Mouse (Mus musculus) left cerebral cortex, adult 2 months (tissue): ENCODE results near the gene Ubl4a. TPM values are rescaled to one million over a fixed set of nuclear protein-coding genes. Genes with fewer than 3 reads are reported as not detected.
"Not testable (repeated sequence)": the region's sequence is repeated elsewhere in the genome, so short reads cannot be mapped to it uniquely, and the experiment has no call there.

Source experiments
- DNase-seq, 2 experiments: peaks; one replicate each; pipeline ENCODE4 v3.0.0; 2021 to 2022; ENCODE audit warnings: low spot score in 2 of 2, mixed read lengths in 1 of 2; ENCODE audit errors: extremely low spot score in 1 of 2
- H3K27ac ChIP-seq: fragments of 200-600 bp; 2 replicates; pipeline ENCODE4 v1.8.1; 2022
- H3K4me3 ChIP-seq: fragments of 200-600 bp; 2 replicates; pipeline ENCODE4 v1.8.1; 2022
- CTCF ChIP-seq: fragments of 200-600 bp; IDR thresholded peaks from 2 replicates; pipeline ENCODE4 v1.8.1; 2022; ENCODE audit warnings: antibody characterized with exemption, mild to moderate bottlenecking, moderate library complexity
- intact Hi-C: fragments of 180-260 bp; cut with DNase I; formaldehyde crosslinking; loops from one replicate; pipeline ENCODE4 v1.15.1; 2025
- long read RNA-seq, 2 experiments: library from polyadenylated mRNA; stranded (forward); transcript quantifications; one replicate each; pipeline ENCODE4 v2.0.0; 2021; ENCODE audit warnings: borderline mapping rate in 2 of 2
- total RNA-seq, 2 experiments: library from RNA; stranded (reverse); gene quantifications; 2 replicates each; pipeline ENCODE4 v1.2.3; 2021

Ubl4a gene
- 10 to 100 TPM; 65.7 to 71.5 TPM for total RNA-seq
- long read RNA-seq, experiment 1, transcript Ubl4a-203 (3 exons, 2,220 nt), result minor isoform, 18 of 159 reads
- long read RNA-seq, experiment 1, transcript Ubl4a-206 (4 exons, 2,442 nt), result major isoform, 128 of 159 reads
- long read RNA-seq, experiment 1, partial matches to known transcripts, result 4 of 159 reads
- long read RNA-seq, experiment 1, other reads (novel, unspliced or antisense), result 9 of 159 reads
- long read RNA-seq, experiment 2, transcript Ubl4a-203 (3 exons, 2,220 nt), result minor isoform, 11 of 123 reads
- long read RNA-seq, experiment 2, transcript Ubl4a-206 (4 exons, 2,442 nt), result major isoform, 103 of 123 reads
- long read RNA-seq, experiment 2, partial matches to known transcripts, result 4 of 123 reads
- long read RNA-seq, experiment 2, other reads (novel, unspliced or antisense), result 5 of 123 reads

DNA sequence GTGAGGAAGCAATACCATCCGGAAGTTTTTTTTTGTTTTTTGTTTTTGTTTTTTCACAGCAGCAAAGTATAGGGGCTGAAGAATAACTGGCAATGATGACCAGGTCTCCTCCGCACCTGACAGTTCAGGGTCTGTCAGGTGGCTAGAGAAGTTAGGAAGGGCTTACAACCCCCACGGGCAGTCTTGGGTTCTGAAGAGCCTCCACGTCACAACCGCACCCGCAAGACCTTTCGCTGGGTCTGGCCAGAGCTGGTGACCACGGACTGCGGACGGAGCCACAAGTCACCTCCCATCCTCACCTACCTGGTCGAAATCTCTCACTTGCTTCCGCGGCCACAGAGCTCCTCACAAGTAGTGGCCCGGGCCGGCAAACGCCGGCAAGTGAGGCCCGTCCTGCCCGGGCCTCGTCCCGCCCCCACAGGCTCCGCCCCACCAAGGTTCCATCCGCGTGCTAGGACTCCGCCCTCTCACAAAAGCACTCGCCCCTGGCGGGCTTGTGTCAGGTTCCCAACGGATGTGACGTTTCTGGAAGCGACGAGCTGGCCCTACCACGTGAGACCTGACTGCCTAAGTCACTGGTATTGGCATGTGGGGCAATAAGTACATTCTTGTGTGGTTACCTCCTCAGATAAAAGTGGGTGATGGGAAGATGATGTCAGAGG lies at the start of gene Ubl4a, which contains the start of gene Slc10a3:
Ubl4a (minus strand) TSS at position 331 of the 662 bp plus-strand sequence.
Slc10a3 (minus strand) TSS at position 462 of the 662 bp plus-strand sequence.
- intact Hi-C loops, result loop anchor here (2.0 kb wide), 1 partner anchor 54 kb away; no protein-coding TSS in a partner anchor
- peak within 1 kb of the TSS; percentile 55 for H3K27ac ChIP-seq
- H3K4me3 ChIP-seq, result peak within 1 kb of the TSS; percentile 58
- peak; percentile 76 to 80 for DNase-seq
- no peak; the same call in 1 of the 2 replicates for TF ChIP-seq CTCF

DNA sequence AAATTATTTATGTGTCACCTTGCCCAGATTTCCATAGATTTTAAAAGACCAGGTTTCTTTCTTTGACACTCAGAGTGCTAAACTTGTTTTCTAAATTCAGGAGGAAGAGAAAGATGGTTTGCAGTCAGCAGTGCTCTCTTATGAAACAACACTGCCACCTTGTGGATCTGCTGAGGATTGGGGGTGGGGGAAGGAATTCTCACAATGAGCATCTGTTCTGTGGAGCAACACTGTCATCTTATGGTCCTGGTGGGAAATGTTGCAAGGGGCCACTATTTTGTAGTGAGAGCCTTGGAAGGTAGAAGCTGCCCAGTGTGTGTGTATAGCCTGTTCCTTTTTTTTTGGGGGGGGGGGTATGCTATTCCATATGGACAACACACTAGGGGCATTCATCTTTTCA lies 40.4 kb upstream of the Ubl4a start:
- intact Hi-C loops, result loop anchor here (1.0 to 10.0 kb wide), 5 partner anchors 165 to 1399 kb away; partner anchors contain the start of gene Hcfc1
- peak; percentile 61 to 69 for DNase-seq
- TF ChIP-seq CTCF, result peak; percentile 84
- Histone ChIP-seq H3K4me3 (no peak overlapping the region), H3K27ac (no peak overlapping the region)

DNA sequence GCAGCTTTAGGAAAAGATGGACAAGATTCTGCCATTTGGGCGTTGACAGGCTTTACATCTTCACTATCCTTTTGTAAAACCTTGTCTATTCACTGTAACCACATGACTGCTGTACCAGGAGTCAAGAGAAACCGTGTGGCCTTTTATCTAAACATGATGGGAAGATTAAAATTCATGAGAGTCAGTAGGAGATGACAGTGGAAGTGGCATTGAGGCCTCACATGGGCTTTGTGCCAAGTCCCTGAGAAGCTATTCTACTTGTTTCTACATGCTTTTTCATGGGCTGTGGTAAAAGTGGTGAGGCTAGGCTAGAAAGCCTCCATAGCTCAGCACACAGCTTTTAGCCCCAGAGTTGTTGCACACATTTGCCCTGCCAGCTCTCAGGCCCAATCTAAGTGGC lies 35.3 kb upstream of the Ubl4a start:
- no peak for DNase-seq
- Histone ChIP-seq H3K27ac (no peak overlapping the region), H3K4me3 (no peak overlapping the region)
- no peak for TF ChIP-seq CTCF
- intact Hi-C loops, result no loop called here

DNA sequence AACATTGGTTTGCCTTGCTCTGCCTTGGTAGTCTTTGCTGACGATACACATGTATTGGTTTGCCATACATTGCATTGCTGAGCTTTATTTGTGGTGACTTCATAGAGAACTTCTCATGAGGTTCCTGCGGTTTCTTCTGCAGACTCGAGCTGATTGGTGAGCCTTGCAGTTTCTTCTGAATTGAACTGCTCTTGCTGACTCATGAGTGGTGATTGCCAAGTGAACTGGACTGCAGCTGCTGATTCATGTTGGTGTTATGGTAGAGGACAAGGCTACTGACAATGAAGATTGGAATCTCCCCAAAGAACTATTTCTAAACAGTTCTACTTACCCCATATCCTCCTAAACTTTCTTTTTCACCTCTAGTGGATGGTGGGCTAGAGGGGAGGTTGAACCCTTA lies 27.1 kb upstream of the Ubl4a start:
- intact Hi-C loops, result no loop called here
- no peak for DNase-seq
- Histone ChIP-seq H3K4me3 (no peak overlapping the region), H3K27ac (no peak overlapping the region)
- no peak for TF ChIP-seq CTCF

DNA sequence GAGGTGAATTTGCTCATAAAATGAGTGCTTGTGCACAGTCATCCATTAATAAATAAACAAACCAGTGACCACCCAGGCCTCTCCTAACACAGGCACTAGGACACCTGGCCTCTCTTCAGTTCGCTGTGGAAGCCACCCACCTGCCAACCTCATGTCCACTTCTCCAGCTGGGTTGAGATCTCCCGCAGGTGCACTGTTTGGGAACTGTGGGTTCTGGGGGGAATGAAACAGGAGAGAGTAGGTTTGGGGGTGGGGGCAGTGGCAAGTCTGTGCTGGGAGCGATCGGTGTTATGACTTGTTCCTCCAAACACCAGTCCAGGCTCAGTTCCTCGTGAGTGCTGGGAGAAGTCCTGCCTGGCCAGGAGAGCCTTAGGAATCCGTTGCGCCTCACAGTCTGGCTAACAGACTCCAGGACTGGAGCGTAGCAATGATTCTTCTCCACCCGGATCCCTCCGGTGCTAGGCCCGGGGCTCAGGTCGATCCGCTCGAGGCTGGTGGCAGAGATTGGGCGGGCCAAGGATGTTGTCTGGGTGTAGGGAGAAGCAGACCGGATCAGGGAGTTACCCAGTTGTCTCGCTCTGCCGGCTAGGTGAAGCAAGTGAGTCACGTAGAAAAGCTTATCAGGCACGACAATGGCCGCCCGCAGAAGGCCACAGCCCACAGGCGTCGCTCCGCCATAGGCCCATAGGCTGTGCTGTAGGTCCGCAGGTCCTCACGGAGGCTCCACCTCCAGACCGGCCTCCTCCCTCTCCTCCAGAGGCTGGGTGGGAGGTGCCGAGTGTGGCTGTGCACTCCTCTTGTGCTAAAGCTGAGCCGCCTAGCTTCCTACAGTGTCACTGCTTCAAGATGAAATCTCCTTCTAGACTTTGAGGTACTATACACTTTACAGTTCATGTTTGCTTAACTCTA lies 19.8 kb upstream of the Ubl4a start, which contains the start of the genes Fam3a and Ikbkg:
Fam3a (minus strand) TSS at position 738 of the 909 bp plus-strand sequence.
Ikbkg (plus strand) TSS at position 756 of the 909 bp plus-strand sequence.
- Histone ChIP-seq H3K4me3 (peak within 1 kb of the TSS; percentile 57), H3K27ac (peak within 1 kb of the TSS; percentile 79)
- TF ChIP-seq CTCF, result peak; percentile 56
- intact Hi-C loops, result loop anchor here (1.0 kb wide), 1 partner anchor 24 kb away; no protein-coding TSS in a partner anchor
- peak; percentile 71 to 76 for DNase-seq

DNA sequence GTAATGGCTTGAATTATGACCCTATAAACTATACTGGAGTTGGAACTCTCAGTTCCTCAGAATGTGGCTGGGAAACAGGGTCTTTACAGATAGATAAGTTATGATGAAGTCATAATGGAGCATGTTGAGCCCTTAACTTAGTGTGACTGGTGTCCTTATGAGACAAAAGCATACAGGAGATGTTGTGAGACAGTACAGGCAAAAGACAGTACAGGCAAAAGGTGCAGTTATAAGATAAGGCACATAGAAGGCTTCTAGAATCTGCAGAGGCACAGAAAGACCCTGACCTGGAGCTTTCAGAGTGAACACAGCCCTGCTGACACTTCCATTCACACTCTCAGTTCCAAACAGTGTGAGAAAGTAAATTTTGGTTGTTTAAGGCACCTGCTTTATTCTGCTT lies 15.1 kb upstream of the Ubl4a start:
- intact Hi-C loops, result no loop called here
- H3K4me3 ChIP-seq, result no peak overlapping the region
- DNase-seq, result no peak
- no peak for TF ChIP-seq CTCF
- H3K27ac ChIP-seq, result no peak overlapping the region

DNA sequence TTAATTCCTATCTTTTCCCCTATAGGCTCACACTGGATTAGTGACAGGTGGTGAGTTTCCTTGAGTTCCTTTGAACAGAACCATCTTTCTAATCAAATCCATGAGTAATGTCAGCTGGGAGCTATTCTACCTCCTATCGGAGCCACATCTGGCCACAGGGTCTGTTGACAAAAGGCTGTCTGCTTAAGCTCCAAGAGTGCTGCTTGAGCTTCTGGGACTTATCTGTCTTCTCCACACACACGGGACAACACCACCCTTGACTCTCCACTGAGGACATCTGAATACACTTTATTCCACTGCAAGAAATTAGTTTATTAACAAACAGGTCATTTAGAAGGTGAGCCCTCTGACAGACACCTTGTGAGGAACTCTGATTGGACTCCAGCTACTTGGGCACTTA lies 11.4 kb upstream of the Ubl4a start:
- no peak for TF ChIP-seq CTCF
- no peak overlapping the region for H3K27ac ChIP-seq
- DNase-seq, result no peak
- intact Hi-C loops, result no loop called here
- H3K4me3 ChIP-seq, result no peak overlapping the region

DNA sequence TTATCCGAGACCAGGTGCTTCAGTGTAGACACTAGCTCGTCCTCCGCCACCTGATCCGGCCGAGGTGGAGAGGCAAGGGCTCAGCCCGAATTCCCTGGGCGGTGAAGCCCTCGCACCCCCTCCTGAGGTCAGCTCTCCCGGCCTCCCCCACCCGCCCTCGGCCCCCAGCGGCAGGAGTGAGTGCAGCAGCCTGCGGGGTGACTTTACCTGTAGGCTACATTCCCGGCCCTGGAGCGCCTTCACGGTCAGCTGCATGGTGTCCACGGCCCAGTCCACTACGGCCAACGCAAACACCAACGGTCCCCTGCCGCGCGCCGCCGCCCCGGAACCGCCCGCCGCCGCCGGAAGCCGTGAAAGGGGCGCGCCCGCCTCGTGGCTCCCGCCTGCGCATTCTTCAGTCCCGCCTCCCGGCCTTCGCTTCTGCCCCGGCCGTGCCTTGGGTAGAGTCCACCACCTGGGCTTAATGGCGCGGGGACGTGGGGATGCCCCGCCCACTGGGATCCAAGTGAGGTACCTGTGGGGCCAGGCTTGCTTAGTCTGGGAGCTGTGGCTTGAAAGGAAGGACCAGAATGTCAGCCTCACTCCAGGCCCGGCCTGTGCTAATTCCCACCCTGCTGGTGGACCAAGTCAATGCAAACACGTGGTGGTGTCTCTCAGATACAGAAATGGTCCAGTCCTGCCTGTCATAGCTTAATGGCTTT lies 4.7 kb downstream of the Ubl4a start:
- intact Hi-C loops, result loop anchor here (1.0 to 5.0 kb wide), 2 partner anchors 25 to 121 kb away; partner anchors contain the start of genes Fam3a, Flna and Ikbkg
- H3K27ac ChIP-seq, result peak overlapping the region; percentile 86
- no peak; the same call in 1 of the 2 replicates for TF ChIP-seq CTCF
- DNase-seq, result peak; percentile 67
- peak overlapping the region; percentile 67 for H3K4me3 ChIP-seq

DNA sequence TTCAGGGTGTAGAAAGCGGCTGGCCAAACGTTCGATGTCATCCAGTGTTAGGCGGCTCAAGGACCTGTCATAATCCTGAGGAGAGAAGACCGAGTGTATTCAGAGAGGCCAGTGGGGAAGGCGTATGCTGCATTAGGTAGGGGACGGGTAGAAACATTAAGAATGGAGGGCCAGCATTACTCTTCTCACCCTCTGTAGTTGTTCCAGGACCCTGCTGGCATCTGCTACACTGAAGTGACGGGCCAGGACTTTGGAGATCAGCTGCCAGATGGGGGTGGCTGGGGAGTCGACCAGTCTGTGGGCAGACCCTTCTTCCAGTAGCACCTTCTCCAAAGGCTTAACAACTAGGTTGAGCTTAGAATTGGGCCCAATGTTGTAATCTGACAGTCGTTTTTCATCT lies 5.5 kb downstream of the Ubl4a start:
- DNase-seq, result no peak
- peak overlapping the region; percentile 86; the same call in 1 of the 2 replicates for H3K27ac ChIP-seq
- peak overlapping the region; percentile 67 for H3K4me3 ChIP-seq
- intact Hi-C loops, result loop anchor here (5.0 kb wide), 1 partner anchor 120 kb away; the partner anchor contains the start of gene Flna
- no peak for TF ChIP-seq CTCF

DNA sequence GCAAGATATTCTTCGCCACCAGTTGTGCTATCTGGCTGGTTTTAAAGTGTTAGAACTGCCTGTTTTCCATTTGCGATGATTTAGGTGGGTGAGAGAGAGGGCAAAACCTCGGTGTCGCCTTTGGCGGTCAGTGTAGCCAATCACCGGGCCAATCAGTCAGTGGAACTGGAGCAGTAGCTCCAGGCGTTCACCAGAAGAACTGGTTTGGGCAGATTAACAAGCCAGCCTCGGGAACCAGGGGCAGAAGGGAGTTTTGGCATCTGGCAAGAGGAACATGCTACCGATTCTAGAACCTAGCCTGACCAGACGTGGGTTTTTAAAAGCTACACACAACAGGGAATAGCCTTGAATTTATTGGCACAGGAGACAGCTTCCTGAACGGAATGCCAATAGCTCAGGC lies 13.8 kb downstream of the Ubl4a start:
- intact Hi-C loops, result no loop called here

DNA sequence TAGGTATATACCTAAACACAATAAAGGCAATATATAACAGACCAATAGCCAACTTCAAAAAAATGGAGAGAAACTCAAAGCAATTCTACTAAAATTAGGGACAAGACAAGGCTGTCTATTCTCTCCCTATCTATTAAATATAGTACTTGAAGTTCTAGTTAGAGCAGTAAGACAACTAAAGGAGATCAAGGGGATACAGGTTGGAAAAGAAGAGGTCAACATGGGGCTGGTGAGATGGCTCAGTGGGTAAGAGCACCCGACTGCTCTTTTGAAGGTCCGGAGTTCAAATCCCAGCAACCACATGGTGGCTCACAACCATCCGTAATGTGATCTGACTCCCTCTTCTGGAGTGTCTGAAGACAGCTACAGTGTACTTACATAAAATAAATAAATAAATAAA lies 15.9 kb downstream of the Ubl4a start:
- H3K27ac ChIP-seq, DNase-seq, H3K4me3 ChIP-seq, intact Hi-C loops: not testable (repeated sequence)

More for the DNA sequence above, 13.8 kb downstream of the Ubl4a start:
- H3K4me3 ChIP-seq, result no peak overlapping the region
- no peak overlapping the region for H3K27ac ChIP-seq
- TF ChIP-seq CTCF, result no peak
- no peak for DNase-seq
